Mouse (Mus musculus) T-helper 1 cell (primary cell): ENCODE data around the gene Ptprn2.

Experiments used
- in situ Hi-C: fragments of 300-600 bp; cut with MboI, MseI; formaldehyde crosslinking; loops from one replicate; pipeline ENCODE4 v1.15.1; 2025; ENCODE audit warnings: high pct_unique_total_duplicates

Ptprn2 gene

DNA sequence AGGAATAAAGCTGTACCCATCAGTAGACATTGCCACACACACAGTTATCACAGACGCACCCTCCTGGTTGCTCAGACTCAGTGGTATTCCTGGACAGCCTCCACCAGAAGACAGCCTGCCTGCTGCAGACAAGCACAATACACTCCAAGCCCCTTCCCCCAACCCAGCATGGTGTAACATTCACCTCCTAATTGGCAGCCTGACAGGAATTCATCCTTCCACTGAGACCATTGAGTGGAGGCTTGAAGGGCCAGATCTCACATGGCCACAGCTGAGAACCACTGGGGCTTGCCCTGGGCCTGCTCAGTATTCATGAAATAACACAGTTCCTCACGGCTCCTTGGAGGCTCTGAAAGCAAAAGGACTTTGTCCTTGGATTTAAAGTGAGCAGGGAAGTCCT lies 829.5 kb downstream of the Ptprn2 start:
- in situ Hi-C loops: loop anchor here (5.0 kb wide), 1 partner anchor 47 kb away; no protein-coding TSS in a partner anchor

GRCm38 (mm10) chr12:117315661-117316060 lies 830.1 kb downstream of the Ptprn2 start:
- in situ Hi-C loops: loop anchor here (5.0 kb wide), 1 partner anchor 47 kb away; no protein-coding TSS in a partner anchor

DNA sequence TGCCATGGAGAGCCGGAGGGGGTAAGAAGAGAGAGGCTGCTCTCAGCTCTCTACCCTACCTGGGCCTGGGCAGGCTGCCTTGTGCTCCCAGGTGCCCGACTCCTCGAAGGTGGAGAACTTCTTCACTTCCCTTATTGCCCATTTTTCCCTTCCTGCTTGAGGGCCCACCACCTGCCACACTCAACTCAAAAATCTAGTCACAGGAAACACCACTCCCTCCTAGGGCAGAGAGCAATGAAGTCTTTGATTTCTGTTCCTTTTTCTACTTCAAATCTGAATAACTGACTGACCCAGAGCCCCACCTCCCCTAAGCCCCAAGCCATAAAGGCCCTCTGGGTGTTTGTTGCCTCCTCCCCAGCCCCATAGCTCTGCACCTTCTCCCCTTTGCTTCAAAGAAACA lies 832.7 kb downstream of the Ptprn2 start:
- in situ Hi-C loops: loop anchor here (5.0 kb wide), 1 partner anchor 44 kb away; no protein-coding TSS in a partner anchor

DNA sequence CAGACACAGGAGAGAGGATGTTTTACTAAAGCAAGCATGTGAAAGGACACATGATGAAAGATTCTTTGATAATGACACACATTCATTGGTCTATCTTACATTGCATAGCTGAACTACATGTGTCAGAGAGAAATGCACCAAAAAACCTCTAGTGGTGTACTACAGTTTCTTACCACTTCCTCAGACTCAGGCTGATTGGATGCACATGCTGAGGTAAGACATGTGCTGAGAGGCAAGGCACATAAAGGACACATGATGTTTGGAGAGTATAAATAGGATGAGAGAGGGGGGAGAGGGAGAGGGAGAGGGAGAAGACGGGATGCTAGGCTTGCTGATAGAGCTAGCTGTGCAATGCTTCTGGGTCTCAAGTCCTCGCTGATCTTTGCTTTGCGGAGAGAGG lies 837.5 kb downstream of the Ptprn2 start:
- in situ Hi-C loops: no loop called here
